Mouse (Mus musculus): ENCODE data around the gene Parp3. TPM values are rescaled to one million over a fixed set of nuclear protein-coding genes. Genes with fewer than 3 reads are reported as not detected.
A peak's percentile ranks its signal among the peaks of the same experiment; 100 is the strongest.

The Parp3 gene
- total RNA-seq, 2 experiments from 2014 or later = 2.8 to 3.3 TPM

GRCm38 (mm10) chr9:106475663-106476001 lies 1.1 kb downstream of the Parp3 start, which contains the start of gene Rrp9:
TSS of gene Rrp9 (plus strand) at chr9:106475963.
- DNase-seq = peak; percentile 4

DNA sequence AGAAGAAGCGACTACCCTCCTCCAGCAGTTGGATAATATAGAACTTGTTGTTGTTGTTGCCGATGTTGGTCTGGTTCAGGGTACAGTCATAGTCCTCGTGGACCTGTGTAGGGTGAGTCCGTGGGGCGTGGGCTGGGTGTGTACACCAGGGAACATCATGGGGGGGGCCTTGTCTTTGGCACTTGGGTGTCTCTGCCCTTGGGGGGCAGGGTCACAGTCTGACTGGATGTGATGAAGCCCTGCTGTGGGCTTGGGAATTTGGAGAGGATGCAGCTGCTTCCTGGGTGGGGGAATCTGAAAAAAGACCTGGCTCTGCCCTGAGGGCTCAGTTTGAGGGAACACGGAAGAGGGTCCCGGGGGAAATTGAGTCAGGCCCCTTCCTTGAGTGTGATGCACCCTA lies 1.7 kb downstream of the Parp3 start:
- intact Hi-C loops (cut with DNase I) = no loop called here
- peak; percentile 19 for DNase-seq

More at GRCm38 (mm10) chr9:106475663-106476001, 1.1 kb downstream of the Parp3 start, which contains the start of gene Rrp9:
- intact Hi-C loops (cut with DNase I) = no loop called here

- DNase-seq = peak; percentile 84
Observed at GRCm38 (mm10) chr9:106474456-106474855, 2.3 kb downstream of the Parp3 start.

GRCm38 (mm10) chr9:106473753-106474105 lies 3.0 kb downstream of the Parp3 start:
- peak; percentile 43 for DNase-seq
- intact Hi-C loops (cut with DNase I) = no loop called here

More at GRCm38 (mm10) chr9:106474456-106474855, 2.3 kb downstream of the Parp3 start:
- intact Hi-C loops (cut with DNase I) = no loop called here

DNA sequence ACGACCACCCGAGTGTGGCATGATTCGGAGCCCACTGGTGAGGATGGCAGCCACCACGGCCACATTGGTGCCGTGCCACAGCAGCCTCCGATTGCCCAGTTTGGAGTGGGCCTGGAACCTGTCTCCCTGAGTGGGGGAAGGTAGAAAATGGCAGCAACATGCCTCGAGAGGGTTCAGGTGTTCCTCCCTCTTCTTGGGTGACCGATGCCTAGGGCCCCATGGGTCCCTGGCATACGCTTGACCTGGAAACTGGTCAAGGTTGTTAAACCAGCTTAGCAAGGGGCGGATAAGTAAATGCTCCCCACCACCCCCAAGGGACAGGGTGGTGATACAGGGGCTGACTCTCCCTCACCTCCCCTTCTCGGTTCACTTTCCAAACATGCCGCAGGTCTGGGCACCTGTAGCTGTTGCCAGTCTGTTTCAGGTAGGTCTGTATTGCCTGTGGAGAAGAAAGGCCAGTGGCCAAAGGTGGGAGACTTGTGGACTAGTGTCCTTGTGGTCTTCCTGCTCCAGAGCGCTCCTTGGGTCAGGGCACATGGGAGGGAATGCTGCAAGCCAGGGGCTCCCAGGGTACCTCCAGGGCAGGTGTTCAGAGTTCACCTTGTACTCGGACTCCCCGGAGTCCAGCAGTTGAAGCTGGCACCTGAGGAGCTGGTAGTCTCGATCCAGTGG lies 3.5 kb downstream of the Parp3 start:
- DNase-seq = peak; percentile 21
- intact Hi-C loops (cut with DNase I) = no loop called here

- peak; percentile 0 for DNase-seq
- intact Hi-C loops (cut with DNase I) = no loop called here
Observed at GRCm38 (mm10) chr9:106472321-106472720, 4.4 kb downstream of the Parp3 start.

DNA sequence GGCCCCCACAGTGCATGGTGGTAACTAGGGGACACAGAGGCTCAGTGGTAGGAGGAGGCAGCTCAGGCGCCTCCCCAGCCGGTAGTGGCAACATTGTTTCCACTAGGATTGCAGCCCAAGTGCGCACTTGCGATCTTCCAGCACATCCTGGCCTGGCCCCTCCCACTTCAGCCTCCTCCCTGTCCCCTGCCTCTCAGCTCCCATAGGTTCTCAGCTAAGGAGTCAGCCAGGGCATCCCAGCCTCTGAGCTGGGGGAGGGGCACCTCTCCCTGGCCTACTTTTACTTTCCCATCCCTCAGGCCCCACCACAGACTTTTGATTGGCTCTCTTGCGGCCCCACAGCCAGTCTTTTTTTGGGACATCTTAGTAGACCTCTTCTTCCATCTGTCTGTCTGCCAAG lies 4.9 kb downstream of the Parp3 start:
- intact Hi-C loops (cut with DNase I) = no loop called here
- peak; percentile 44 for DNase-seq

GRCm38 (mm10) chr9:106470991-106471750 lies 5.6 kb downstream of the Parp3 start:
- intact Hi-C loops (cut with DNase I) = no loop called here
- DNase-seq = no peak

DNA sequence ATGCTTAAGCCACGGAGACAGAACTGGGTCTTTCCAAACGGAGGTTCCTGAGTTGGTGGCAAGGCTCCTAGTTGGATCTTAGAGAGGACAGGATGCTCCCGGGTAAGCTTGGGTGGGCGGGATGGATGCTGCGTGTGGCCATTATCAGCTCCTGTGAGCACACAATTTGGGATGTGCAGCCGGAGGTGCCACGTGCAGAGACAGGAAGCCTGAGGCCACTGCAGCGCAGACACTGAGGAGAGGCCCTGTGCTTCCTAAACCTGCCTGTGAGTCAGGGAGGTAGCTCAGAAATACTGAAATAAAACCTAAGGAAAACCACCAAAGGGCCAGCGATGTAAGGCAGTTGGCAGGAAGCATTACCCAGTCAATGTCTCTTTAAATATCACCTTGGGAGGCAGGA lies 7.0 kb downstream of the Parp3 start:
- intact Hi-C loops (cut with DNase I) = no loop called here
- no peak for DNase-seq

GRCm38 (mm10) chr9:106469317-106469716 lies 7.4 kb downstream of the Parp3 start:
- DNase-seq = no peak
- intact Hi-C loops (cut with DNase I) = no loop called here

- DNase-seq = no peak
- intact Hi-C loops (cut with DNase I) = no loop called here
Observed at GRCm38 (mm10) chr9:106467746-106468145, 9.0 kb downstream of the Parp3 start.

DNA sequence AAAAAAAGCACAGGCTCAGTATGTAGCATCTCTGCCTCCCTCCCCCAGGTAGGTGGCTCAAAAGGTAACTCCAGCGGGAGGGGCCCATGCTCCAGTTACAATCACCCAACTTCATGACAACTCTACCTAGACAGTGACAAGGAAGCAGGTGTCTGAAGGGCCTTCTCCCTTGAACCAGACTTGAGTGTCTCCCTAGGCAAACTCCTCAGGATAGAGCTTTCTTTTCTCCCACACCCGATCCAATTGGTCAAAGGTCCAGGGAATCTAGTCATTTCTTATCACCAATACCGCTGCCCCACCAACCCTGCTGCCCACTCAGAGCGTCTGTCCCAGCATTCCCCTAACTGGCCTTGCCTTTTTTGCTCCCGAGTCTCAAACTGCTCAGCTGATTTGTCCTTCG lies 10.0 kb downstream of the Parp3 start:
- no peak for DNase-seq
- intact Hi-C loops (cut with DNase I) = no loop called here

- DNase-seq = peak; percentile 95
- intact Hi-C loops (cut with DNase I) = no loop called here
Observed at GRCm38 (mm10) chr9:106465571-106466200, 11.1 kb downstream of the Parp3 start, which contains the start of gene Gpr62. TSS of gene Gpr62 (minus strand) at chr9:106465938.

DNA sequence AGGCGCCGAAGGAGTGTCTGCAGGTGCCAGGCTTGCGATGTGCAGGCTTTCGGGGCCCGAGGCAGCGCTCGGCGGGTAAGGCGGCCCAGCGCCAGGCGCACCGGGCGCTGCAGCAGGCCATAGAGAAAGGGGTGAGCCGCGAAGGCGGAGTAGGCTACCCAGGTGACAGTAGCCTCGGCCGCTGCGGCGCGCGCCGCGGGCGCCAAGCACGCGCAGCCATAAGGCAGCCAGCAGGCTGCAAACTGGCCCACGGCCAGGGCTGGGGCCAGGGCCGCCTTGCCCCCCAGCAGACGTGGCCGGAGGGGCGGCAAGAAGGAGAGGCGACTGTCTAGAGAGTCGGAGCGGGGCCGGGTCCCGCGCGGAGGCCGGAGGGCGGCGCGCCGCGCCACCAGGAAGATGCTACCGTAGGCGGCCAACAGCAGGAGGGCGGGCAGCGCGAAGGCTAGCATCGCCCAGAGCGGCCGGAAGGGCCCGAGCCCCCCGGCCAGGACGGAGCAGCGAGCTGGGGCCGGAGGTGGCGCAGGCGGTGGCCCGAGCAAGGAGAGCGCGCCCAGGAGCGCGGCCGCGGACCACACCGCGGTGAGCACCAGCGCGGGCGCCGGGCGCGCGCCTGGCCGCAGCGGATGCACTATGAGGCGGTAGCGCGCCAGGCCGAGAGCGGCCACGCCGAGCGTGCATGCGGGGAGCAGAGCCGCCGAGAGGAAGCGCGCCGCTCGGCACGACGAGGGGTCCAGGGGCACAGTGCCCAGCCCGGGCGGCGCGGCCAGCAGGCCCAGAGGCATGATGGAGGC lies 11.8 kb downstream of the Parp3 start:
- DNase-seq = peak; percentile 90
- intact Hi-C loops (cut with DNase I) = no loop called here

DNA sequence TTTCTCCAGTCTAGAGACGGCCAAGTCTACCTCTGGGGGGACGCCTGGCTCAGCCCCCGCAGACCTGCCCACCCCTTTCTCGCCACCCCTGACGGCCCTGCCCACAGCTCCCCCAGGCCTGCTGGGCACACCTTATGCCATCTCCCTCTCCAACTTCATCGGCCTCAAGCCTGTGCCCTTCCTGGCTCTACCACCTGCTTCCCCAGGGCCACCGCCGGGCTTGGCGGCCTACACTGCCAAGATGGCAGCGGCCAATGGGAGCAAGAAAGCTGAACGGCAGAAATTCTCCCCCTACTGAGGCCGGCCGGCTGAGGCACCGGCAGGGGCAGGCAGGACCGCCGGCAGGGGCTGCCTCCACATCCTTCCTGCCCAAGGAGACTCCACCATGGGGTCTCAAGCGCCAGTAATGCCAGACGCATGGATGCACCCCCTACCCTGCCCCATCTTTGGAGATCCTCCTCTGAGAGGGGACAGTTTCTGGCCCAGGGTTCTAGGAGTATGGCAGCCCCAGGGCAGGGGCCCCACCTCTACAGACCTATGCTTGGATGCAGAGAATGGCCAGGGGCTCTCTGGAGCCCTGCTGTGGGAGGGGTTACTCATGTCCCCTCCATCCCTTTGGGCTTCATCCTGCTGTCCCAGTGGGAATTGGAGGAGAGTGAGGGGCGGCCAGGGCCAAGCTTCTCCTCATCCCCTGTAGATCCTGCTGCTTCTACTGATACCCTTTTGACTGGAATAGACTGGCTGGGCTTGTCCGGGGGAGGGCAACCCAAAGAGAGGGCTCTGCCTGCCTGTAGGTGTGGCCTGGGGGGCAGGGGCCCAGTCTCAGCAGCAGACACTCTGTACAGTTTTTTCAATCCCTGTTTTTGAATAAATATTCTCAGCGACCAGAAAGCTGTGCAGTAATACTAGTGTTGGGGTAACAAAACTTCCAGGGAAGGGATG lies 13.4 kb downstream of the Parp3 start:
- DNase-seq = peak; percentile 86
- intact Hi-C loops (cut with DNase I) = no loop called here

DNA sequence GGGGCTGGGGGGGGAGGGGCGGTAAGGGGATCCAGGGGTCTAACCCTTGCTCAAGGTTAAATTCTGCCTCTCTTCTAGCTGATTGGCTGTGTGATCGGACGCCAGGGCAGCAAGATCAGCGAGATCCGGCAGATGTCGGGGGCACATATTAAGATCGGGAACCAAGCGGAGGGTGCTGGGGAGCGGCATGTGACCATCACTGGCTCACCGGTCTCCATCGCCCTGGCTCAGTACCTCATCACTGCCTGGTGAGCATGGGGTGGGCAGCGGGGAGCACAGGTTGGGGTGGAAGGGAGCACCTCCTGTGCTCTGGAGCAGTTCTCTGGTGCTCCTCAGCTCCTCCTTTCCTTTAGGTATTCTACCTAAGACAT lies 14.3 kb downstream of the Parp3 start:
- DNase-seq = no peak
- intact Hi-C loops (cut with DNase I) = no loop called here

- no peak for DNase-seq
- intact Hi-C loops (cut with DNase I) = no loop called here
Observed at GRCm38 (mm10) chr9:106461641-106462429, 14.9 kb downstream of the Parp3 start.

DNA sequence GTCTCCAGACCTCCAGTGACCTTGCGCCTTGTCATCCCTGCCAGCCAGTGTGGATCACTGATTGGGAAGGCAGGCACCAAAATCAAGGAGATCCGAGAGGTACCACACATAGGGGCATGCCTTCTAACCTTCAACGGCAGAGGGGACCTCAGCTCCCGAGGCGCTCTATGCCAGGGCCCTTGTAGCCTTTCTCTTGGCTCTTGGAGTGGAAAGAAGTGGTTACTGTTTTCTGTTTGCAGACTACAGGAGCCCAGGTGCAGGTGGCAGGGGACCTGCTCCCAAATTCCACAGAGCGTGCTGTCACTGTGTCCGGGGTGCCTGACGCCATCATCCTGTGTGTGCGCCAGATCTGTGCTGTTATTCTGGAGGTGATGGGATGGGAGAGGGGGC lies 15.7 kb downstream of the Parp3 start:
- intact Hi-C loops (cut with DNase I) = no loop called here
- no peak for DNase-seq

GRCm38 (mm10) chr9:106460401-106461025 lies 16.2 kb downstream of the Parp3 start:
- intact Hi-C loops (cut with DNase I) = no loop called here
- peak; percentile 52 for DNase-seq
